Mouse (Mus musculus): ENCODE measurements around the gene Hoxa5. TPM values are rescaled to one million over a fixed set of nuclear protein-coding genes. Genes with fewer than 3 reads are reported as not detected.

Hoxa5 gene
- polyA plus RNA-seq, 1 experiment from 2014 or later: 19.8 TPM

DNA sequence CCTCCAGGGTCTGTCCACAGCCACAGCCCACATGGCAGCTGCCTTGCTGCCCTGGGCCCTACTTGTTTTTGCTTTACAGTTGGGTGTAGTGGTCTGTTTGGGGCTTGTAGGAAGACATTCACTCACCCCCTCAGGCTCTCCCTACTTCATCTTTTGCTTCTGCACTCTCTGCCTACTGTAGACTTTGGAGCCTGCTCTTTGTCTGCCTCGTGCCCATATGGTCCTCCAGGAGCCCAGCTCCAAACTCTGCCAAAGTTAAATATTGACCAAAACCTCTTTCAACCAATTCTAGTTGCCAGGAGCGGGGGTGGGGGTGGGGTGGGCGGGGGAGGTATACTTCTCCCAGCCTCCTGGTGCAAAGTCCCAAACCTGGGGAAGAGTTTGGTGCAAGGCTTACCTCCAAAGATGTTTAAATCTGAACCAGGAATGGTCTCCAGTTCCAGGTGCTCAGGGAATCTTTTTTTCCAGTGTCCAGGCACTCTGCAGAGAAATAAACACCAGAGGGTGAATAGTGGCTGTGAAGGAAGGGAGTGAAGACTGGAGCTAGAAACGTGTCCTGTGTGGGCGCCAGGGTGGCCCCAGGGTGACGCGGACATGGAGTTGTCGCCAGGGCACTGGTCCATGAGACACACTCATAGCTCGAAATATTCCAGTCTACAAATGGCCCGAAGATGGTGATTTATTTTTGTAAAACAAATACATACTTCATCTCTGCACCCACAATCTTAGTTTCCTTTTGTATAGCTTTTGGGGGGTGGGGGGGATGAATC is 20.9 kb downstream of the Hoxa5 start:
- Histone ChIP-seq H3K27me3 (replicated peaks) (peaks cover 2% of the 10 kb centered on the region; the same call in 1 of the 2 replicates), H3K4me1 (peaks cover 53% of the 10 kb centered on the region), H3K4me3 (replicated peaks) (no peak overlapping the region; the same call in 1 of the 2 replicates), H3K9ac (no peak overlapping the region; the same call in 1 of the 2 replicates), H3K27ac (peak overlapping the region; percentile 71; the same call in 1 of the 2 replicates), H3K36me3 (no peaks in the 10 kb centered on the region), H3K4me2 (peak overlapping the region; percentile 41), H3K9me3 (no peaks in the 10 kb centered on the region)
- no peak for ATAC-seq (ENCODE audit: insufficient read depth, low FRiP score, low read depth)
- WGBS: 26% methylated on average over 10 of the region's 10 CpGs

DNA sequence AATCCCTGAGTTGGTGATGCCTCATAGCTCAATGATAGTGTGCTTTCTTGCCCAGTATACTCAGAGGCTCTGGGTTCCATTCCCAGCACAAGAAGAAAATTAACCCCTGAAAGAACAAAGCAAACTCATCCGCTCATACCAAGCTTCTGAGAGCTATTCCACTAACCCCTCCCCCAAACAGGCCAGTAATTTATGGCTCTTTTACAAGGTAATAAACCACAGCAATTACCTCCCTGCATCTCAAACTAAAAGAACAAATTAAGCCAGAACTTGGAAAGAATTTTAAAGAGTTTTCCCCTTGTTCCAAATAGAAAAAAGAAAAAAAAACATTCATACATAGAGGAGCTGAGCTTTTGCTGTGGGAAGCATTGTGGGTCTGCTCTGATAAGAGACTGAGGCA is 21.6 kb downstream of the Hoxa5 start:
- WGBS: 67% methylated on average over 1 of the region's 1 CpGs
- no peak overlapping the region for H3K4me3 ChIP-seq (replicated peaks)
- ATAC-seq (ENCODE audit: insufficient read depth, low FRiP score, low read depth): no peak
- H3K9me3 ChIP-seq: no peaks in the 10 kb centered on the region
- peak overlapping the region; percentile 71; the same call in 1 of the 2 replicates for H3K27ac ChIP-seq
- no peak overlapping the region; the same call in 1 of the 2 replicates for H3K9ac ChIP-seq
- H3K4me2 ChIP-seq: no peak overlapping the region
- no peaks in the 10 kb centered on the region for H3K36me3 ChIP-seq
- H3K4me1 ChIP-seq: peaks cover 53% of the 10 kb centered on the region
- peaks cover 2% of the 10 kb centered on the region; the same call in 1 of the 2 replicates for H3K27me3 ChIP-seq (replicated peaks)

DNA sequence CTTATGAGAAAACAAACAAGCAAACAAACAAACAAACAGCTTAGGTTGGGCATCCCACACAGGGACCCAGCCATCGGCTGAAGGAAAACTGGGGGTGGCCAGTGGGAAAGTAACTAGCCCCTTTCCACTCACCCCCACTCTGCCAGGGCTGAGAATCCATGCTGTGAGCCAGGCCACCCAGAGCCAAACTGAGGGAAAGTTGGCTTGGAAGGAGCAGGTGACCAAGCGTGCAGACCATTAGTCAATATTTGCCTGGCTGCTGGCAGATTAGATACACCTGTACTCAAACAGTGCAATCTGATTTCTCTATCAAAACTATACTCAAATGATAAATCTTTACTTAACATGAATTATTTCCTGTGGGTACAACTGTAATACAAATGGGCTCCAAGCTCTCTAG is 22.4 kb downstream of the Hoxa5 start:
- WGBS: 45% methylated on average over 2 of the region's 2 CpGs
- no peak overlapping the region for H3K27ac ChIP-seq
- no peak overlapping the region for H3K9ac ChIP-seq
- H3K4me3 ChIP-seq (replicated peaks): no peak overlapping the region
- H3K4me2 ChIP-seq: 0 out of 2 replicates have a peak overlapping the region, but pooled peaks have one; percentile 2
- peaks cover 49% of the 10 kb centered on the region for H3K4me1 ChIP-seq
- H3K9me3 ChIP-seq: no peaks in the 10 kb centered on the region
- no peak for ATAC-seq (ENCODE audit: insufficient read depth, low FRiP score, low read depth)
- H3K27me3 ChIP-seq (replicated peaks): peaks cover 2% of the 10 kb centered on the region; the same call in 1 of the 2 replicates
- no peaks in the 10 kb centered on the region for H3K36me3 ChIP-seq

DNA sequence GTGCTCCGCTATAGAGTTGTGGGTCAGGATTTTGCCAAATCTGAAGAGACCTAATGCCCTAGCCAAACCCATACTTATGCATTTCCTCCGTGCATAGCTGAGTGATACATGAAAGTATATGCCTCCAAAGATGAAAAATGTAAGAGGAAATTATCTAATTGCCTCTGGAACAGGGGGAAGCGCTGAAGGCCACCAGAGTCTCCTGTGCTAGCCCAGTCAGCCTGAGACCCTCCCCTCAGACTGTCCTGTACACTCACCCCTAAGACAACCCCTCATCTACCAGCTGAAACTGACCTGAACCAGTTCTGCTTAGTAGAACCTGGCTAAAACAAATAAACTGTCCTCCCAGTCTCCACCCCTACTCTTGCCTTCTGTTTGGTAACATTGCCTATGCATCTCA is 23.7 kb downstream of the Hoxa5 start:
- H3K4me3 ChIP-seq (replicated peaks): peak overlapping the region; percentile 60
- no peak for ATAC-seq (ENCODE audit: insufficient read depth, low FRiP score, low read depth)
- H3K9ac ChIP-seq: no peak overlapping the region; the same call in 1 of the 2 replicates
- H3K9me3 ChIP-seq: no peaks in the 10 kb centered on the region
- H3K4me2 ChIP-seq: peak overlapping the region; percentile 59
- H3K27ac ChIP-seq: peak overlapping the region; percentile 96
- 40% methylated on average over 3 of the region's 3 CpGs for WGBS
- 0 out of 2 replicates have a peak, but pooled peaks cover 2% of the 10 kb centered on the region for H3K27me3 ChIP-seq (replicated peaks)
- H3K36me3 ChIP-seq: no peaks in the 10 kb centered on the region
- H3K4me1 ChIP-seq: peaks cover 41% of the 10 kb centered on the region

DNA sequence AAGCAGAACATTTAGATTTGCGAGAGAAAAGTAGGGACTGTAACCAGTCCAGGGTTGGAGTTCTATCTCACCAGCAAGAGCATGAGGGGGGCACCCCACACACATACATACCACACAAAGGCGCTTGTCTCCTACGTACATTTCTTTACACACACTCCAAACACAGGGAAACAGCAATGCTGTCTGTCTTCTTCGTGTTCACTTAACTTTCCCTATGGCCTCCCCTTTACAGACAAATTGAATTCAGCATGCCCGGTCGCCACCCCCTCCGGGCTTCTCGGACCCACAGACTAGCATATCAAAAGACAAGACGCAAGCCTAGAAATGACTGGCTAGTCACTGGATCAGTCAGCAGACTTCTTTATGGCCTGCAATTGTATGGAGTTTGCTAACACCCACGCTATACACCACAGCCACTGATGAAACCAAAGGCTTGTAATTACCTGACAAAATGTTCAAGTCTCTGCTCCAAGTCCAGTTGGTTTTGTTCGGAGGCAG is 24.1 kb downstream of the Hoxa5 start:
- no peaks in the 10 kb centered on the region for H3K9me3 ChIP-seq
- H3K4me2 ChIP-seq: peak overlapping the region; percentile 59
- no peak for ATAC-seq (ENCODE audit: insufficient read depth, low FRiP score, low read depth)
- peak overlapping the region; percentile 96 for H3K27ac ChIP-seq
- peak overlapping the region; percentile 19; the same call in 1 of the 2 replicates for H3K9ac ChIP-seq
- 0 out of 2 replicates have a peak, but pooled peaks cover 2% of the 10 kb centered on the region for H3K27me3 ChIP-seq (replicated peaks)
- WGBS: 21% methylated on average over 11 of the region's 11 CpGs
- peak overlapping the region; percentile 60 for H3K4me3 ChIP-seq (replicated peaks)
- H3K36me3 ChIP-seq: no peaks in the 10 kb centered on the region
- H3K4me1 ChIP-seq: peaks cover 37% of the 10 kb centered on the region

DNA sequence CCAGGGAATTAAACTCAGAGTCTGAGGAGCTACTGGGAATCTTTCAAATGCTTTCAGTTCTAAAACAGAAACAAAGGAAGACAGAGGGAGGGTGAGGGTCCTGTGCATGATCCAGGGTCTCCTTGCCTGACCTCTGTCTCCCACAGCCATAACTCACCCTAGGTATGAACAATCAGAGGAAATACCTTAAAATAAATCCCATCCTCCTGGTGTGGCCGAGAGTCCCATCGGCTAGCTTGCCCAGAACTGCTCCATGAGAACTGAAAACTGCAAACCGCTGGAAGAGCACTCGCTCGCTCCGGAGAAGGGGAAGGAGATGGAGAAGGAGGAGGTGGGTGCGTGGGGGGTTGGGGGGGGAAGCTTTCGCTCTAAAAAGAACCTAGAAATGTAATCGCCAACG is 24.7 kb downstream of the Hoxa5 start:
- H3K9ac ChIP-seq: peak overlapping the region; percentile 19
- no peaks in the 10 kb centered on the region for H3K36me3 ChIP-seq
- H3K27me3 ChIP-seq (replicated peaks): 0 out of 2 replicates have a peak, but pooled peaks cover 2% of the 10 kb centered on the region
- H3K27ac ChIP-seq: peak overlapping the region; percentile 96
- H3K4me2 ChIP-seq: peak overlapping the region; percentile 59
- 12% methylated on average over 10 of the region's 10 CpGs for WGBS
- peak overlapping the region; percentile 60 for H3K4me3 ChIP-seq (replicated peaks)
- H3K9me3 ChIP-seq: no peaks in the 10 kb centered on the region
- peaks cover 34% of the 10 kb centered on the region for H3K4me1 ChIP-seq
- ATAC-seq (ENCODE audit: insufficient read depth, low FRiP score, low read depth): no peak

DNA sequence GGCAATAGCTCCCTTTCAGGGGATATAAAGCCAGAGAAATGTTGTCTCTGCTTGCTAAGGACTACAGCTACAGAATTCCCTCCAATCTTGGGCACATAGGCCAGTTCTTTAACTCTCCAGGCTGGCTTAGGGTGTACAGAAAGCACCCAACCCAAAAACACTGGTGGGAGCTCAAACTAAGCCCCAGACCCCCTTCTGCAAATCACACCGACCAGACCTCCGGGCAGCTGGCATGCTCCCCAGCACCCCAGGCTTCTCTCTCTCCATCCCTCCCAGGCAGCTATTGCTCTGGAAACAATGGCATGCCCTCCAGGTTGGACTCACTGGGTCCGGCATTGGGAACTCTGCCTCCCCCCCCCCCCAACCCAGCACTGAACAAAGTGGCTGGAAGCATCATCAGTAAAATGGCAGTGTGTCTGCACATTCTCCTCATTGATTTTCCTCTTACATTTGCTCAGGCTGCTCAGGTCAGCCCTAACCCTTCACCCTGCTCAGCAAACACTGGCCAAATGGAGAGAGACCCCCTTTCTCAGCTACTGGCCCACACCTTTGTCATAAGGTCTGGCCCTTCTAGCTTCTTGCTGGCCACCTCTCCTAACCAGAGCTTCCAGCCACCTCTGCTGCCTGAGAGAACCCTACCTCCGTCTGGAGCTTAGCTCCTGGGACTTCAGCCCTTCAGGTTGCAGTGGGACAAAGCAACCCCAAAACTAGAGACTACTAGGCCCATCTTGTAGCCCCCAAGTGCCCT is 25.3 kb downstream of the Hoxa5 start:
- no peaks in the 10 kb centered on the region for H3K36me3 ChIP-seq
- ATAC-seq (ENCODE audit: insufficient read depth, low FRiP score, low read depth): no peak
- H3K9me3 ChIP-seq: no peaks in the 10 kb centered on the region
- WGBS: 8% methylated on average over 4 of the region's 4 CpGs
- H3K4me2 ChIP-seq: peak overlapping the region; percentile 59
- peak overlapping the region; percentile 60 for H3K4me3 ChIP-seq (replicated peaks)
- peak overlapping the region; percentile 24; the same call in 1 of the 2 replicates for H3K9ac ChIP-seq
- peaks cover 28% of the 10 kb centered on the region for H3K4me1 ChIP-seq
- H3K27me3 ChIP-seq (replicated peaks): no peaks in the 10 kb centered on the region
- peak overlapping the region; percentile 96 for H3K27ac ChIP-seq

DNA sequence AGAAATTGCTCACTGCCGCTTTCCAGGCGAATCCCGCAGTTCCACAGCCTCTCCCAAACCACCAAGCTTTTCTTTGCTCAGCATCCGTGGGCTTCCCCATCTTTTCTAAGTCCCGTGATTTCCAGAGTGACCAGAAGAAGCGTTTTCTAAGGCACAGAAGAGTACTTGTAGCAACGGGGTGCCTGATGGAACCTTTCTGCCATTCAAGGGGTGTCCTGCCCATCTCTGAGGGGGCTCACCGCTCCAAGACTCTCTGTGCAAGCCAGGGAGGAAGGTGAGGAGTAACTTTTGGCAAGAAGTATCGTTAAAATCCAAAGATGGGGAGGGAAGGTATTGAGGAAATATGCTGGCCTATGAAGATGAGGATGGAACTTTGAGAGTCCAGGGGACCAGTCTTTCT is 26.6 kb downstream of the Hoxa5 start:
- Histone ChIP-seq H3K27me3 (replicated peaks) (no peaks in the 10 kb centered on the region), H3K4me1 (peaks cover 15% of the 10 kb centered on the region; the same call in 1 of the 2 replicates)

DNA sequence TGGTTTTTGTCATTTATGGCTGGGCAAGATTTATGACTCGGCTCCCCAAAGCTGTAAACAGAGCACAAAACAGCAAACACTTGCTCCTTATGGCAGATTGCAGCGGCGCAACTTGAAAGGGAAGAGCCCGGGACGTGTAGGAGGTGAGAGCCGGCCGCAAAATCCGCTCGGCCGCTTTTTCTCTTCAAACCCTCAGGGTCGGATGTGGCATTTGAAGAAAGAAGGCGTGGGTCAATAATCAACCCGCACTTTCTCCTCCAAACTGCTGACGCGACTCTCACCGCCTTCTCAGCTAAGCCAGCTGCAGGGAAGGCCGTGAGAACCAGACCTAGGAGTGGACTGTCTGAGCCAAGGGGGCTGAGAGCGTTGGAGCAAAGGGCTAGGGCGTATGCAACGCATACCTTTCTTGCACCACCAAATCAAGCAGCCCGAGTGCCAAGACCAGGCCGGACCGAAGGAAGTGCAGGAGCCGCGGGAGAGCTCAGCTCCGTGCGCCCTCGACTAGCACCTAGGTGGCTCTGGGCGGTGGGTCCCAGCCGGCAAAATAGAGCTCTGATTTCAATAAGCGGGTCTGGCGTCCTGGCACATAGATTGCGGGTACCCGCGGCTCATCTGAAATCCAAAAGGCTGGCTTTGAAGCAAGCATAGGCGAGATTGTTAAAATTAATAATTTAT is 27.2 kb downstream of the Hoxa5 start, which contains the start of gene 5730596B20Rik:
5730596B20Rik (plus strand) TSS at position 438 of the 675 bp plus-strand sequence.
- Histone ChIP-seq H3K4me1 (peaks cover 20% of the 10 kb centered on the region), H3K27me3 (replicated peaks) (0 out of 2 replicates have a peak, but pooled peaks cover 5% of the 10 kb centered on the region), H3K4me3 (replicated peaks) (peak within 1 kb of the TSS; percentile 60), H3K9ac (peak within 1 kb of the TSS; percentile 71; the same call in 1 of the 2 replicates), H3K4me2 (peak within 1 kb of the TSS; percentile 59), H3K36me3 (no peaks in the 10 kb centered on the region), H3K9me3 (no peaks in the 10 kb centered on the region), H3K27ac (peak within 1 kb of the TSS; percentile 96)
- ATAC-seq (ENCODE audit: insufficient read depth, low FRiP score, low read depth): no peak
- WGBS: 2% methylated on average over 36 of the region's 36 CpGs

More for the DNA sequence above, 26.6 kb downstream of the Hoxa5 start:
- Histone ChIP-seq H3K4me2 (peak overlapping the region; percentile 59), H3K4me3 (replicated peaks) (peak overlapping the region; percentile 60), H3K9me3 (no peaks in the 10 kb centered on the region), H3K27ac (peak overlapping the region; percentile 96), H3K9ac (peak overlapping the region; percentile 66; the same call in 1 of the 2 replicates), H3K36me3 (no peaks in the 10 kb centered on the region)
- WGBS: 15% methylated on average over 9 of the region's 9 CpGs
- no peak for ATAC-seq (ENCODE audit: insufficient read depth, low FRiP score, low read depth)

DNA sequence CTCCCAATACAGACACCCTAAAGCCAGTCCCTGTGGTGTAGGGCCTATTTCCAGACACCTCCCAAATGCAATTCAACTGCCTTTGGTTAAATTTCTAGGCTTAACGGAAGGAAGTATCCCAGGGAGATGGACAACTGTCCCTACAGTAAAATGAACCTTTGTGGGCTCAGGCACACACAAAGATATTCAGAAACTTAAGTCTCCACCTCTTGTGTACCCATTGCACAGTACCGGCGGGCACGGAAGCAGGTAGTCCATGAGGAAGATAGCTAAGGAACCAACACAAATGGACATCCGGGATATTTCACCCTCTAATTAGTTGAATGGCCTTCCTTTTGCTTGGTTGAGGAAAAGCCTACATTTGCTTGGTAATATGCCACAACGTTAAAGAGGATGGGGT is 28.0 kb downstream of the Hoxa5 start:
- WGBS: 1% methylated on average over 6 of the region's 6 CpGs
- Histone ChIP-seq H3K27me3 (replicated peaks) (peaks cover 7% of the 10 kb centered on the region; the same call in 1 of the 2 replicates), H3K4me2 (peak overlapping the region; percentile 59), H3K9ac (peak overlapping the region; percentile 71; the same call in 1 of the 2 replicates), H3K4me1 (peaks cover 21% of the 10 kb centered on the region), H3K9me3 (no peaks in the 10 kb centered on the region), H3K4me3 (replicated peaks) (peak overlapping the region; percentile 60), H3K27ac (peak overlapping the region; percentile 96), H3K36me3 (no peaks in the 10 kb centered on the region)
- ATAC-seq (ENCODE audit: insufficient read depth, low FRiP score, low read depth): no peak

DNA sequence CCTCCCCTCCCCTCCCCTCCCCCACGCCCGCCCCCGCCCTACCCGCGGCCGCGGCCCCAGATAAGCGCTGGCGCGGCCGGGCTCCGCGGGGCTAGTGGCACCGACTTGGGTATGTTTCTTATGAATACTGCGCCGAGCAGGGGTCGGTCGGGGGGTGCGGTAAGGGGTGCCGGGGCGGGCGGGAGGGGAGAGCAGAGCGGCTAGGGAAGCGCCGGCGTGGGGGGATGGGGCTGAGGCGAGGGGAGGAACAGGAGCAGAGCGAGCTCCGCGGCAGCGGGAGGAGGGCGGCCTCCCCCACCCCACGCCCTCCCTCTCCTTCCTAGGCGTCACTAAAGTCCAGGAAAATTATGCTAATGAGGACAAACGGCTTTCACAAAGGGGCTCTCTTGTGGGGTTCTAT is 28.5 kb downstream of the Hoxa5 start:
- Histone ChIP-seq H3K36me3 (no peaks in the 10 kb centered on the region), H3K27me3 (replicated peaks) (peaks cover 12% of the 10 kb centered on the region; the same call in 1 of the 2 replicates), H3K4me3 (replicated peaks) (peak overlapping the region; percentile 60), H3K9me3 (no peaks in the 10 kb centered on the region), H3K4me1 (peaks cover 20% of the 10 kb centered on the region), H3K27ac (peak overlapping the region; percentile 96), H3K9ac (peak overlapping the region; percentile 71; the same call in 1 of the 2 replicates), H3K4me2 (peak overlapping the region; percentile 59)
- no peak for ATAC-seq (ENCODE audit: insufficient read depth, low FRiP score, low read depth)
- WGBS: under 1% methylated on average over 25 of the region's 35 CpGs

Measured in stomach, embryonic 15.5 days (tissue).